In genomic region chr6:119196382-119197305, GRCm38 (mm10) we compare ENCODE assay signal across 8 mouse cellular contexts. TPM values are rescaled to one million over a fixed set of nuclear protein-coding genes. Genes with fewer than 3 reads are reported as not detected.
DNase-seq lines count a peak whose midpoint lies in the region; ATAC-seq and TF ChIP-seq lines count a peak whose summit lies in the region.

Gene Cacna1c, minus strand, starts transcription at chr6:119196418.

- no peak within 1 kb of the TSS for H3K4me2 ChIP-seq in lung, embryonic 16.5 days (ENCODE audit: low read depth, low read length)
- no peak within 1 kb of the TSS for H3K4me2 ChIP-seq in kidney, embryonic 14.5 days (replicated peaks; ENCODE audit: low read depth, low read length)

- no peaks in the 10 kb centered on the region for H3K9me3 ChIP-seq in lung, embryonic 16.5 days (ENCODE audit: control insufficient read depth, low read length)
- H3K9me3 ChIP-seq in kidney, embryonic 14.5 days (ENCODE audit: control insufficient read depth, low read length), result no peaks in the 10 kb centered on the region

- peak; percentile 81 for ATAC-seq in lung, embryonic 16.5 days (ENCODE audit: low read depth)
- ATAC-seq in kidney, embryonic 14.5 days (ENCODE audit: low FRiP score, low TSS enrichment), result no peak

- 36% methylated on average over 17 of the region's 17 CpGs for WGBS in lung, embryonic 16.5 days
- WGBS in kidney, embryonic 14.5 days, result 54% methylated on average over 17 of the region's 17 CpGs

- H3K36me3 ChIP-seq in lung, embryonic 16.5 days (ENCODE audit: control insufficient read depth, insufficient read depth, low read length), result 0 out of 2 replicates have a peak, but pooled peaks cover 4% of the 10 kb centered on the region
- peaks cover 12% of the 10 kb centered on the region; the same call in 1 of the 2 replicates for H3K36me3 ChIP-seq in kidney, embryonic 14.5 days (ENCODE audit: control insufficient read depth, insufficient read depth, low read length)

- no peak for DNase-seq in layer of hippocampus, adult 2 months (ENCODE audit: low spot score in 2 of 2)
- no peak for DNase-seq in layer of hippocampus, adult 9-10 months (ENCODE audit: low spot score)
- peak; percentile 50 for DNase-seq in heart, postnatal 25 days (ENCODE audit: low spot score)
- DNase-seq in gastrocnemius, postnatal 25 days, result no peak
- no peak for DNase-seq in right cerebral cortex, postnatal 25 days

- TF ChIP-seq CTCF in layer of hippocampus, adult 2 months (conservative IDR thresholded peaks at IDR 0.05), result no peak
- TF ChIP-seq CTCF in embryonic fibroblast, embryonic 13.5 days (IDR thresholded peaks at IDR 0.05; ENCODE audit: borderline replicate concordance, insufficient read depth, low read length), result no peak

- no peaks in the 10 kb centered on the region for H3K27me3 ChIP-seq in lung, embryonic 16.5 days (ENCODE audit: control insufficient read depth, insufficient read depth, low read depth, low read length)
- no peaks in the 10 kb centered on the region for H3K27me3 ChIP-seq in kidney, embryonic 14.5 days (ENCODE audit: control insufficient read depth, insufficient read depth, low read length)

- no peak within 1 kb of the TSS for H3K4me3 ChIP-seq in layer of hippocampus, adult 2 months
- H3K4me3 ChIP-seq in embryonic fibroblast, embryonic 13.5 days (ENCODE audit: insufficient read depth, low read length), result no peak within 1 kb of the TSS
- H3K4me3 ChIP-seq in lung, embryonic 16.5 days (ENCODE audit: low read length), result no peak within 1 kb of the TSS
- no peak within 1 kb of the TSS for H3K4me3 ChIP-seq in kidney, embryonic 14.5 days (ENCODE audit: low read length)

- intact Hi-C loops in heart, postnatal 25 days (cut with DNase I), result no loop called here

- TF ChIP-seq POLR2A in embryonic fibroblast, embryonic 13.5 days (IDR thresholded peaks at IDR 0.05; ENCODE audit: low read depth, low read length), result no peak

- H3K27ac ChIP-seq in layer of hippocampus, adult 2 months, result no peak within 1 kb of the TSS
- H3K27ac ChIP-seq in embryonic fibroblast, embryonic 13.5 days (ENCODE audit: insufficient read depth, low read length), result no peak within 1 kb of the TSS
- peak within 1 kb of the TSS; percentile 44 for H3K27ac ChIP-seq in lung, embryonic 16.5 days (ENCODE audit: low read length)
- no peak within 1 kb of the TSS for H3K27ac ChIP-seq in kidney, embryonic 14.5 days (ENCODE audit: low read depth, low read length)

- no peak within 1 kb of the TSS for H3K9ac ChIP-seq in lung, embryonic 16.5 days (ENCODE audit: low read length)
- H3K9ac ChIP-seq in kidney, embryonic 14.5 days (ENCODE audit: low read depth, low read length), result no peak within 1 kb of the TSS

- 0 out of 2 replicates have a peak, but pooled peaks cover 3% of the 10 kb centered on the region for H3K4me1 ChIP-seq in embryonic fibroblast, embryonic 13.5 days (ENCODE audit: control insufficient read depth, insufficient read depth, low read length)
- H3K4me1 ChIP-seq in lung, embryonic 16.5 days (replicated peaks; ENCODE audit: control insufficient read depth, insufficient read depth, low read length), result peaks cover 7% of the 10 kb centered on the region
- H3K4me1 ChIP-seq in kidney, embryonic 14.5 days (ENCODE audit: control insufficient read depth, insufficient read depth, low read length), result no peaks in the 10 kb centered on the region

RNA-seq across cellular contexts. Expression of gene Cacna1c, which starts in this region (rescaled TPM):
- 10 to 100 TPM; 86.4 to 90.0 TPM for total RNA-seq in layer of hippocampus, adult 2 months (2021)
- 39.2 and 40.7 TPM in 2 replicates for polyA plus RNA-seq in embryonic fibroblast, embryonic 13.5 days (2011; ENCODE audit: insufficient read length, low read depth, missing spikeins)
- 100 to 1,000 TPM; 182 to 191 TPM for total RNA-seq in heart, postnatal 25 days (2021)
- 5.8 TPM in 2 replicates for polyA plus RNA-seq in lung, embryonic 16.5 days (2015; fragmentation: Nextera tagmentation; extraction: Ambion mirVana)
- polyA plus RNA-seq in kidney, embryonic 14.5 days (2014; fragmentation: Nextera tagmentation; extraction: Ambion mirVana), result 1.7 and 3.3 TPM in 2 replicates
- 1 to 10 TPM; 2.1 to 2.7 TPM for total RNA-seq in gastrocnemius, postnatal 25 days (2021)

Comparison
In these comparisons a context has a peak if more than half of its experiments do, and no peak if none do; other contexts are left out.
1. RNA of gene Cacna1c (total RNA-seq): 182 to 191 TPM in heart, postnatal 25 days and 86.4 to 90.0 TPM in layer of hippocampus, adult 2 months; 2.1 to 2.7 TPM in gastrocnemius, postnatal 25 days; every median in the first group is over 10 times any median in the second.